Mouse (Mus musculus) liver, postnatal 0 days (tissue): ENCODE data around the gene Zyg11b. TPM values are rescaled to one million over a fixed set of nuclear protein-coding genes. Genes with fewer than 3 reads are reported as not detected.

Source experiments
- ATAC-seq: fragments of 200-750 bp; cut with Nextera tagmentation; 2 replicates; pipeline ENCODE4 v1.8.0; 2017; ENCODE audit warnings: mild to moderate bottlenecking, moderate library complexity
- DNase-seq: peaks from one replicate; pipeline ENCODE4 v3.0.0-alpha.2; 2016
- H3K27ac ChIP-seq: fragments of 300-500 bp; sonication (generic); 2 replicates; pipeline ENCODE4 v1.5.1; 2014; ENCODE audit warnings: antibody characterized with exemption, moderate library complexity, mild to moderate bottlenecking, low read depth
- H3K27me3 ChIP-seq: fragments of 300-500 bp; sonication (generic); 2 replicates; pipeline ENCODE4 v1.6.1; 2014; ENCODE audit warnings: low read length, control low read depth, mixed read lengths; ENCODE audit not compliant: insufficient read depth
- H3K36me3 ChIP-seq: fragments of 300-500 bp; sonication (generic); replicated peaks from 2 replicates; pipeline ENCODE4 v1.6.1; 2014; ENCODE audit warnings: mild to moderate bottlenecking, control low read depth, low read length, moderate library complexity, mixed read lengths; ENCODE audit not compliant: insufficient read depth
- H3K4me1 ChIP-seq: fragments of 300-500 bp; sonication (generic); 2 replicates; pipeline ENCODE4 v1.6.1; 2014; ENCODE audit warnings: antibody characterized with exemption, mild to moderate bottlenecking, control low read depth; ENCODE audit not compliant: insufficient read depth
- H3K4me2 ChIP-seq: fragments of 300-500 bp; sonication (generic); 2 replicates; pipeline ENCODE4 v1.6.1; 2014; ENCODE audit warnings: low read depth, mild to moderate bottlenecking, low read length, moderate library complexity, mixed read lengths
- H3K4me3 ChIP-seq: fragments of 300-500 bp; sonication (generic); 2 replicates; pipeline ENCODE4 v1.5.1; 2014; ENCODE audit warnings: low read depth, low read length
- H3K9ac ChIP-seq: fragments of 300-500 bp; sonication (generic); replicated peaks from 2 replicates; pipeline ENCODE4 v1.6.1; 2014; ENCODE audit warnings: mild to moderate bottlenecking, moderate library complexity
- H3K9me3 ChIP-seq: fragments of 300-500 bp; sonication (generic); 2 replicates; pipeline ENCODE4 v1.6.1; 2016; ENCODE audit warnings: mild to moderate bottlenecking, control low read depth, low read length, mixed read lengths
- CTCF ChIP-seq: sonication (generic); IDR thresholded peaks from 2 replicates; pipeline ENCODE4 v1.5.1; 2016; ENCODE audit warnings: antibody characterized with exemption, low read depth
- EP300 ChIP-seq: IDR thresholded peaks from 2 replicates; pipeline ENCODE4 v1.6.1; 2016; ENCODE audit warnings: antibody characterized with exemption, low read depth, mild to moderate bottlenecking
- WGBS: fragments of 180-500 bp; shearing (Covaris S2); extraction: QIAGEN DNeasy Blood & Tissue Kit; methylation state at CpG from one replicate; pipeline ENCODE4 v1.1.7; 2014; ENCODE audit not compliant: insufficient replicate concordance; 5-methylcytosine and 5-hydroxymethylcytosine counted together
- polyA plus RNA-seq: library from polyadenylated mRNA; unstranded; fragments of >200 nt; fragmentation: Nextera tagmentation; extraction: Ambion mirVana; gene quantifications from 2 replicates; pipeline ENCODE4 v1.2.1, GENCODE M21; 2015

Zyg11b gene
- polyA plus RNA-seq, 1 experiment from 2014 or later: 2.6 TPM

- H3K36me3 ChIP-seq: no peaks in the 10 kb centered on the region; the same call in 1 of the 2 replicates
- ATAC-seq (no peak), DNase-seq (no peak)
- WGBS: 82% methylated on average over 1 of the region's 1 CpGs
- no peak overlapping the region for H3K27ac ChIP-seq
- no peak overlapping the region for H3K4me2 ChIP-seq
- H3K9ac ChIP-seq: no peak overlapping the region
- H3K27me3 ChIP-seq: no peaks in the 10 kb centered on the region
- no peak for TF ChIP-seq EP300
- no peak for TF ChIP-seq CTCF
- H3K4me1 ChIP-seq: no peaks in the 10 kb centered on the region
- H3K4me3 ChIP-seq: no peak overlapping the region
- no peaks in the 10 kb centered on the region for H3K9me3 ChIP-seq
Observed at GRCm38 (mm10) chr4:108182278-108182677, 118.6 kb downstream of the Zyg11b start.

Other genes starting within 250 kb of the Zyg11b start
- gene Podn, start 204.7 kb downstream of the Zyg11b start, polyA plus RNA-seq: 0.34 and 0.43 TPM in 2 replicates
- 1,479 and 1,508 TPM in 2 replicates for gene Scp2, start 156.1 kb downstream of the Zyg11b start, polyA plus RNA-seq
- 94.6 and 99.9 TPM in 2 replicates for gene Echdc2, start 135.7 kb downstream of the Zyg11b start, polyA plus RNA-seq
- gene Zyg11a, start 83.0 kb downstream of the Zyg11b start, polyA plus RNA-seq: 0.75 and 0.86 TPM in 2 replicates
- 62.2 and 64.9 TPM in 2 replicates for gene Coa7, start 27.0 kb upstream of the Zyg11b start, polyA plus RNA-seq
- 0.26 and 0.52 TPM in 2 replicates for gene Shisal2a, start 82.3 kb upstream of the Zyg11b start, polyA plus RNA-seq
- 14.5 and 15.6 TPM in 2 replicates for gene Gpx7, start 105.9 kb upstream of the Zyg11b start, polyA plus RNA-seq
- 29.1 and 30.9 TPM in 2 replicates for gene Tut4, start 158.3 kb upstream of the Zyg11b start, polyA plus RNA-seq